Mouse (Mus musculus): ENCODE results near the gene Tnip2. TPM values are rescaled to one million over a fixed set of nuclear protein-coding genes. Genes with fewer than 3 reads are reported as not detected.

Gene Tnip2
- polyA plus RNA-seq, 1 experiment from 2014 or later = 23.4 TPM

DNA sequence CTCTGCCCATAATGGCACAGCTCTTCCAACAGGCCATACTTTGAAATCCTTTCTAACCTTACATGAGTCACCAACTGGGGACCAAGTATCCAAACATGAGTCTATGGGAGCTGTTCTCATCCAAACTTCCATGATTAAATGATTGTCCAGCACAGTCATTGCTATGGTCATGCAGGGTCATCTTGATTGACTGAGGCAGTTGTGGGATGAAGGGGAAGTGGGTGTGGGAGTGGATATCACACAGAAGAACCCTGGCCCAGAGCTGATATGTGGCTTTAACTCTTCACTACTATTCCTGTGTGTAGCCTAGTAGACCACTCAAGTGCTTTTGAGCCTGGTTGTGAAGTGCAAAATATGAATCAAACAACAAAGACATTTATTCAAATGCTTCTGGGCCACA lies 1.3 kb upstream of the Tnip2 start:
- no peak overlapping the region for H3K4me3 ChIP-seq (ENCODE audit: low read length)
- H3K36me3 ChIP-seq (ENCODE audit: control insufficient read depth, insufficient read depth, low read length) = no peaks in the 10 kb centered on the region
- H3K9ac ChIP-seq (ENCODE audit: low read length) = no peak overlapping the region
- H3K27ac ChIP-seq (ENCODE audit: low read length) = no peak overlapping the region
- H3K27me3 ChIP-seq (ENCODE audit: control insufficient read depth, insufficient read depth, low read depth, low read length) = no peaks in the 10 kb centered on the region
- peaks cover 4% of the 10 kb centered on the region; the same call in 1 of the 2 replicates for H3K4me1 ChIP-seq (replicated peaks; ENCODE audit: control insufficient read depth, insufficient read depth, low read length)
- no peak overlapping the region for H3K4me2 ChIP-seq (ENCODE audit: low read depth, low read length)
- H3K9me3 ChIP-seq (ENCODE audit: control insufficient read depth, low read length) = no peaks in the 10 kb centered on the region
- no peak for ATAC-seq (ENCODE audit: low read depth)

DNA sequence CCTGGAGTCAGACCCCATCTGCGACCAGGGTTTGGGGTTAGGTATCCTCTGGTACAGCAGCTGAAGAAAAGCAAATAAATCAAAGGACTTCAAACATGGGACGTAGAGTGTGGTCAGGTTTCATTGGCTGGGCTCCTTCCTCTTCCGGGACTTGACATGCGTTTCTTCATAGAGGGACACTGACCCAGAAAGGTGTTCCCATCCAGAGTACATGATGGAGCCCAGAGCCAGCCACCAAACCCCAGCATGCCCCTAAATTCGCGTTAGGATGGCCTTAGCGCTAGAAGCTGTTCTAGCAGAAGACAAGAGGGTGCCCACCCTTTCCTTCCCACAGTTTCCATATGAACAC lies 401 bp upstream of the Tnip2 start:
- no peak; the same call in 1 of the 2 replicates for ATAC-seq (ENCODE audit: low read depth)
- Histone ChIP-seq H3K9ac (ENCODE audit: low read length) (peak overlapping the region; percentile 49; the same call in 1 of the 2 replicates), H3K9me3 (ENCODE audit: control insufficient read depth, low read length) (no peaks in the 10 kb centered on the region), H3K27ac (ENCODE audit: low read length) (no peak overlapping the region), H3K36me3 (ENCODE audit: control insufficient read depth, insufficient read depth, low read length) (no peaks in the 10 kb centered on the region), H3K27me3 (ENCODE audit: control insufficient read depth, insufficient read depth, low read depth, low read length) (no peaks in the 10 kb centered on the region), H3K4me1 (replicated peaks; ENCODE audit: control insufficient read depth, insufficient read depth, low read length) (peaks cover 4% of the 10 kb centered on the region; the same call in 1 of the 2 replicates), H3K4me3 (ENCODE audit: low read length) (peak overlapping the region; percentile 87), H3K4me2 (ENCODE audit: low read depth, low read length) (peak overlapping the region; percentile 91)
- 13% methylated on average over 7 of the region's 7 CpGs for WGBS

DNA sequence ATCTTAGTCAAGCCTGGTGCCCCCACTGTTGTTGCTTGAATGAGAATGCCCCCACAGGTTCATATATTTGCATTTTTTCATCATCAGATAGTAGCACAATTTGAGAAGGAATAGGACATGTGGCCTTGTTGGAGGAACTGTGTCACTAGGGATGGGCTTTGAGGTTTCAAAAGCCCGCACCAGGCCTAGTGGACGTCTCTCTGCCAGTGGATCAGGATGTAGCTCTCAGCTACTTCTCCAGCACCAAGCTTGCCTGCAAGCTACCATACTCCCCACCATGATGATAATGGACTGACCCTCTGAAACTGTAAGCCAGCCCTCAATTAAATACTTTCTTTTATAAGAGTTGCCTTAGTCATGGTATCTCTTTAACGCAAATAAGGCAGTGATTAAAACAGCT lies 1.3 kb downstream of the Tnip2 start:
- ATAC-seq (ENCODE audit: low read depth) = no peak
- H3K36me3 ChIP-seq (ENCODE audit: control insufficient read depth, insufficient read depth, low read length) = no peaks in the 10 kb centered on the region
- WGBS = 89% methylated on average over 3 of the region's 3 CpGs
- no peaks in the 10 kb centered on the region for H3K27me3 ChIP-seq (ENCODE audit: control insufficient read depth, insufficient read depth, low read depth, low read length)
- H3K9me3 ChIP-seq (ENCODE audit: control insufficient read depth, low read length) = no peaks in the 10 kb centered on the region
- peaks cover 4% of the 10 kb centered on the region; the same call in 1 of the 2 replicates for H3K4me1 ChIP-seq (replicated peaks; ENCODE audit: control insufficient read depth, insufficient read depth, low read length)
- no peak overlapping the region for H3K4me3 ChIP-seq (ENCODE audit: low read length)
- H3K9ac ChIP-seq (ENCODE audit: low read length) = no peak overlapping the region
- no peak overlapping the region; the same call in 1 of the 2 replicates for H3K4me2 ChIP-seq (ENCODE audit: low read depth, low read length)
- H3K27ac ChIP-seq (ENCODE audit: low read length) = no peak overlapping the region

DNA sequence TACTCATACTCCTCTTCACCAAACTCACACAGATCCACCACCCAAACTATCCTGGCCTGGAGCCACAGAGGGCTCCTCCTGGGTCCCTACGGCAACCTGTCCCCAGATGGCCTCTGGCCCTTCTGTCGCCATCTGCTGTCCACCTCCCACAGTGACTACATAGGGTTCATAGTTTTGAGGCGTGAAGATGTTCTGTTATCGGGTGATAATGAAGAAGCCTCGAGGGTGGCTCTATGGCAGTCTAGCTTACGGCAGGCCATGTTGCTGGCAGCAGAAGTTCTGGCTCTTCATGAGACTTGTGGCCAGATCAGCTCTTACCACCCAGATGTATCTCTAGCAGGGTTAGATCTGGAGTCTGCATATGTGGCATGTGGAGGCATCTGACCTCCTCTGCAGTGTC lies 11.0 kb downstream of the Tnip2 start:
- Histone ChIP-seq H3K4me2 (ENCODE audit: low read depth, low read length) (no peak overlapping the region), H3K9ac (ENCODE audit: low read length) (no peak overlapping the region), H3K27me3 (ENCODE audit: control insufficient read depth, insufficient read depth, low read depth, low read length) (no peaks in the 10 kb centered on the region), H3K4me1 (replicated peaks; ENCODE audit: control insufficient read depth, insufficient read depth, low read length) (no peaks in the 10 kb centered on the region), H3K36me3 (ENCODE audit: control insufficient read depth, insufficient read depth, low read length) (no peaks in the 10 kb centered on the region; the same call in 1 of the 2 replicates), H3K4me3 (ENCODE audit: low read length) (no peak overlapping the region), H3K27ac (ENCODE audit: low read length) (no peak overlapping the region), H3K9me3 (ENCODE audit: control insufficient read depth, low read length) (no peaks in the 10 kb centered on the region)
- no peak for ATAC-seq (ENCODE audit: low read depth)
- 75% methylated on average over 6 of the region's 6 CpGs for WGBS

DNA sequence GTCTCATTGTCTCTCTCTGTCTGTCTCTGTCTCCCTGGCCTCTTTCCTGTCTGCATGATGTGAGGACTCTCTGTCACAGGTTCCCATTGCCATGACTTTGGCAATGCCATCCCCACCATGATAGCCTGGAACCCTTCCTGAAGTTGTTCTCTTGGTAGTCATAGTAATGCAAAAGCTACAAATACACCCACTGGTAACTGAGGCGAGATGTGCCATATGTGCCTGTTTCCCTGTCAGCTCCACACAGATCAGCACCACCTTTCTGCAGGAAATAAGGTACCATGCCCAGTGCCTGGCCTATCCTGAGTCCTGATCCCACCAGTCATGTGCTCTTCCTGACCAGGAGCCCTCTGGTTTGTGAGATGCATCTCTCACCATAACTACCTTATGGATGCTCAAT lies 11.4 kb downstream of the Tnip2 start:
- H3K36me3 ChIP-seq (ENCODE audit: control insufficient read depth, insufficient read depth, low read length) = no peaks in the 10 kb centered on the region; the same call in 1 of the 2 replicates
- no peaks in the 10 kb centered on the region for H3K4me1 ChIP-seq (replicated peaks; ENCODE audit: control insufficient read depth, insufficient read depth, low read length)
- WGBS = 93% methylated on average over 1 of the region's 1 CpGs
- H3K27me3 ChIP-seq (ENCODE audit: control insufficient read depth, insufficient read depth, low read depth, low read length) = no peaks in the 10 kb centered on the region
- no peak overlapping the region for H3K4me2 ChIP-seq (ENCODE audit: low read depth, low read length)
- no peak overlapping the region for H3K9ac ChIP-seq (ENCODE audit: low read length)
- H3K27ac ChIP-seq (ENCODE audit: low read length) = no peak overlapping the region
- H3K9me3 ChIP-seq (ENCODE audit: control insufficient read depth, low read length) = no peaks in the 10 kb centered on the region
- no peak for ATAC-seq (ENCODE audit: low read depth)
- H3K4me3 ChIP-seq (ENCODE audit: low read length) = no peak overlapping the region

DNA sequence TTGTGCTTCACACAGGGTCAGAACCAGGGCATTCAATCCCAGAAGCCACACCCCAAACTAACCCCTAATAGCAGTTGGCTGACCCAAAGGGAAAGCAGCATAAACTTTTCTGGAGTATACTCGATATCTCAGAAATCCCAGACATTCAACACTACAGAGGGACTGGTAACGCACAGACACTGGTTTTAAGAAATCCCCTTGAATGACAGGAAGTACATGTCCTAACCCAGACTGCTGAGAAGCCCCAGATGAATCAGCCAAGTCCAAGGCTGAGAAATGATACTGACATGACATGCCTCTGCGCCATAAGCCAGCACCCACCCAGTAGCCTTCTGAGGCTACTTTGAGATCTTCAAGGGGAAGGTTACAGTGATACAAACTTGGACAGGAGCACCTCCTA lies 12.2 kb downstream of the Tnip2 start:
- Histone ChIP-seq H3K36me3 (ENCODE audit: control insufficient read depth, insufficient read depth, low read length) (peaks cover under 1% of the 10 kb centered on the region; the same call in 1 of the 2 replicates), H3K4me1 (replicated peaks; ENCODE audit: control insufficient read depth, insufficient read depth, low read length) (no peaks in the 10 kb centered on the region), H3K4me2 (ENCODE audit: low read depth, low read length) (no peak overlapping the region), H3K9ac (ENCODE audit: low read length) (no peak overlapping the region), H3K27me3 (ENCODE audit: control insufficient read depth, insufficient read depth, low read depth, low read length) (no peaks in the 10 kb centered on the region), H3K9me3 (ENCODE audit: control insufficient read depth, low read length) (no peaks in the 10 kb centered on the region), H3K4me3 (ENCODE audit: low read length) (no peak overlapping the region), H3K27ac (ENCODE audit: low read length) (no peak overlapping the region)
- ATAC-seq (ENCODE audit: low read depth) = no peak
- 70% methylated on average over 3 of the region's 3 CpGs for WGBS

DNA sequence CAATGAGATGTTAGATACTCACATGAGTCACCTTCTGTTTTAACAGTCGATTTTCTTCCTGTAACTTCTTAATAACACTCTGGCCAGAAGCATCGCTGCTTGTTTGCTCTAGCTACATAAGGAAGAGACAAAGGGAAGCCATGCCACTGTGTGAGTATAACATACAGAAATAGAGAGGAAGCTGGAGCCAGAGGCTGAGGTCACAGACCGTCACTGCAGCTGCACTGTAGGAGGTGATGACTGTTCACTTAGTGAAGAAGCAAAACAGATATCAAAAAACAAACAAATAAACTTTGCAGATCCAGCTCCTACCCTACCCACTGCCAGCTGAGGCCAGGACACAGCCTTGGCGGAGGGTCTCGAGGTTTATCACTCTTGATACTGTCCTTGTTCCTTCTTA lies 12.9 kb downstream of the Tnip2 start:
- Histone ChIP-seq H3K4me2 (ENCODE audit: low read depth, low read length) (no peak overlapping the region), H3K9me3 (ENCODE audit: control insufficient read depth, low read length) (no peaks in the 10 kb centered on the region), H3K4me3 (ENCODE audit: low read length) (no peak overlapping the region), H3K36me3 (ENCODE audit: control insufficient read depth, insufficient read depth, low read length) (peaks cover 3% of the 10 kb centered on the region; the same call in 1 of the 2 replicates), H3K9ac (ENCODE audit: low read length) (no peak overlapping the region), H3K27ac (ENCODE audit: low read length) (no peak overlapping the region), H3K27me3 (ENCODE audit: control insufficient read depth, insufficient read depth, low read depth, low read length) (no peaks in the 10 kb centered on the region), H3K4me1 (replicated peaks; ENCODE audit: control insufficient read depth, insufficient read depth, low read length) (no peaks in the 10 kb centered on the region)
- no peak for ATAC-seq (ENCODE audit: low read depth)
- 62% methylated on average over 5 of the region's 5 CpGs for WGBS

DNA sequence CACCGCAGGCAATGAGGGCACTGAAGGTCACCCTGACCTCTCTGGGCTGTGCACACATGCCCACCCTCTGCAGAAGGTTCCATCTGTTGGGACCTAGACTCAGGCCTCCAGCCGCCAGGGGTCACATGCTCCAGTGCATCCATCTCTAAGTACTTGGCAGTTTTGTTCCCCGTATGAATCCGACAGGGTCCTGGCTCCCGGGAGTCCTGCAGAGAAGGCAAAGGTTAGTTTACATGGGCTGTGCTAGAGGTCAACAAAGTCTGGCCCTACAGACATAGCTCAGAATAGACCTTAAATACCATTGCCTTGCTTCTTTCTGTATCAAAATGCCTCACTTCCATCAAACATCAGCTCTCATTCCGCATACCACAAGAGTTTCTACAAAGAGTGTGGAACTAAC lies 17.0 kb downstream of the Tnip2 start:
- H3K9ac ChIP-seq (ENCODE audit: low read length) = no peak overlapping the region
- H3K4me2 ChIP-seq (ENCODE audit: low read depth, low read length) = no peak overlapping the region
- WGBS = 54% methylated on average over 6 of the region's 6 CpGs
- no peaks in the 10 kb centered on the region for H3K4me1 ChIP-seq (replicated peaks; ENCODE audit: control insufficient read depth, insufficient read depth, low read length)
- no peaks in the 10 kb centered on the region for H3K9me3 ChIP-seq (ENCODE audit: control insufficient read depth, low read length)
- H3K27ac ChIP-seq (ENCODE audit: low read length) = no peak overlapping the region
- no peaks in the 10 kb centered on the region for H3K27me3 ChIP-seq (ENCODE audit: control insufficient read depth, insufficient read depth, low read depth, low read length)
- no peak for ATAC-seq (ENCODE audit: low read depth)
- H3K36me3 ChIP-seq (ENCODE audit: control insufficient read depth, insufficient read depth, low read length) = peaks cover 3% of the 10 kb centered on the region; the same call in 1 of the 2 replicates
- no peak overlapping the region for H3K4me3 ChIP-seq (ENCODE audit: low read length)

DNA sequence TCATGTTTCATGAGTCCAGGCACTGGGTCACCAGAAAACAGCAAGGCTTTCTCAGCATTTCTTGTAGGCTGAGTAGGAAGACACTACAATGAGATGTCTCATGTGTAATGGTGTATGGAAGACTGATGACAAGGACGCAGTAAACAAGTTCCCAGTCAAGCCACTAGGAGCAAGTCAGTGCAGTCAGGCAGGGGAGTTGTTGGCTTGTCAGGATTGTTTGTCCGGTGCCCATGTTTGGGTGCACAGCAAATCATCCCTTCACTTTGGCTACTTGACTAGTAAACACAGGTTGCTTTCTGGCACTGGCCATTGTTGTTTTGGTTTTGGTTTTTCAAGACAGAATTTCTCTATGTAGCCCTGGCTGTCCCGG lies 24.4 kb downstream of the Tnip2 start:
- H3K27me3 ChIP-seq (ENCODE audit: control insufficient read depth, insufficient read depth, low read depth, low read length) = no peaks in the 10 kb centered on the region
- 89% methylated on average over 3 of the region's 3 CpGs for WGBS
- no peak overlapping the region for H3K4me3 ChIP-seq (ENCODE audit: low read length)
- no peaks in the 10 kb centered on the region for H3K4me1 ChIP-seq (replicated peaks; ENCODE audit: control insufficient read depth, insufficient read depth, low read length)
- peaks cover 7% of the 10 kb centered on the region for H3K36me3 ChIP-seq (ENCODE audit: control insufficient read depth, insufficient read depth, low read length)
- H3K9ac ChIP-seq (ENCODE audit: low read length) = no peak overlapping the region
- H3K27ac ChIP-seq (ENCODE audit: low read length) = no peak overlapping the region
- no peak for ATAC-seq (ENCODE audit: low read depth)
- no peaks in the 10 kb centered on the region for H3K9me3 ChIP-seq (ENCODE audit: control insufficient read depth, low read length)
- H3K4me2 ChIP-seq (ENCODE audit: low read depth, low read length) = no peak overlapping the region

DNA sequence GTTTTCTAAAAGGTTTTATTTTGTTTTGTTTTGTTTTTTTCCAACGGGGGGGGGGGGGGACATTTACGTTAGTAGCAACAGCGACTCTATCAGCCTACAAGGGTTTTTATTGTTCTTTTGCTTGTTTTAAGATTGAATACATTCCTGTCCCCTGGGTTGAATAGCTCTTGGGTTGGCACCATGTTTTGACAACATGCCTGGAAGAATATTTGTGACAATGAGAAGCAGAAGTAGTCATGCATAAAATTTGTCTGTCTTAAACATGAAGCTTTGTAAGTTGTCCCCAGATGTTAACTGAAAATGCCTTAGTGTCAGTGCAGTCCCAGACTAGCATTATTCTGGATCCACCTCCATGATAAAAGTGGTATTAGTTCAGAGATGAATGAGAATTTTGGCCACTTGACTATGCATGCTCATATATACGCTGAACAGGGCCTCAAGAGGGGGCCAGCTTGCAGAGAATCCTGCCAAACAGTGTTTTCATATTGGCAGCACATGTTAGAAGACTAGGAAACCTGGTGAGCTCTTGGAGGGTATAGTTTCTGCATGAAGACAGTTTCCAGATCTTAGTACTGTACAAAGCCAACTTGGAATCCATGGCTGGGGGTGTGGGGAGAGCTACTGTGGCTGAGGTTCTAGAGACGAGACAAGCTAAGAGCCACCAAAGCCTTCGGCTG lies 24.9 kb downstream of the Tnip2 start:
- 78% methylated on average over 6 of the region's 6 CpGs for WGBS

More for the DNA sequence above, 24.9 kb downstream of the Tnip2 start:
- no peak for ATAC-seq (ENCODE audit: low read depth)
- Histone ChIP-seq H3K4me2 (ENCODE audit: low read depth, low read length) (no peak overlapping the region), H3K27me3 (ENCODE audit: control insufficient read depth, insufficient read depth, low read depth, low read length) (no peaks in the 10 kb centered on the region), H3K27ac (ENCODE audit: low read length) (no peak overlapping the region), H3K9me3 (ENCODE audit: control insufficient read depth, low read length) (no peaks in the 10 kb centered on the region), H3K4me1 (replicated peaks; ENCODE audit: control insufficient read depth, insufficient read depth, low read length) (no peaks in the 10 kb centered on the region), H3K4me3 (ENCODE audit: low read length) (no peak overlapping the region), H3K9ac (ENCODE audit: low read length) (no peak overlapping the region), H3K36me3 (ENCODE audit: control insufficient read depth, insufficient read depth, low read length) (peaks cover 7% of the 10 kb centered on the region)

Measured in lung, embryonic 16.5 days (tissue).